Mouse (Mus musculus): Measurements from ENCODE around the gene Gm8879. TPM values are rescaled to one million over a fixed set of nuclear protein-coding genes. Genes with fewer than 3 reads are reported as not detected.
"Not testable (repeated sequence)": the region's sequence is repeated elsewhere in the genome, so short reads cannot be mapped to it uniquely, and the experiment has no call there.

The Gm8879 gene
- polyA plus RNA-seq (2012; ENCODE audit: insufficient read depth, insufficient read length, missing spikeins), result not detected in 2 replicates

DNA sequence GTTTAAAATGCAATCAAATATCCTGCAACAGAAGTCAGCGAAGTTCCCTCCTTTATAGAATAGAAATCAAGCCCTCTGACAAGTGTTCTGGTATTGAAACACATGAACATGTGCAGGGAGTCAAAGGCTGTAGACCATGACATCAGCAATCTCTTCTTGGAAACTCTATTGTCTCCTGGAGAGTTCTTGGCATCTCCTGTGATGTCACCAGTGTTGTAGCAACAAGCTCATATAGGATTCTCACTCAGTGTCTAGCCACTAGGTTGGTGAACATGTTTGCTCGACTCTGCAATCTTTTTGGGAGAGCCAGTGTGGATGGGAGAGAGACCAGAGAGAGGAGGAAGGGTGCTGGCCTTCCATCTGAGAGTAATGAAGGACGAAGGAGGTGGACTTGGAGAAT, at the start of gene Gm8879:
Gene Gm8879 (plus strand): TSS at position 301 of the 400 bp plus-strand sequence.
- H3K4me3 ChIP-seq (ENCODE audit: insufficient read depth, low read depth, low read length); H3K27ac ChIP-seq (replicated peaks; ENCODE audit: low read depth, low read length); H3K4me1 ChIP-seq (ENCODE audit: control insufficient read depth, insufficient read depth, insufficient read length, low read length): not testable (repeated sequence)

DNA sequence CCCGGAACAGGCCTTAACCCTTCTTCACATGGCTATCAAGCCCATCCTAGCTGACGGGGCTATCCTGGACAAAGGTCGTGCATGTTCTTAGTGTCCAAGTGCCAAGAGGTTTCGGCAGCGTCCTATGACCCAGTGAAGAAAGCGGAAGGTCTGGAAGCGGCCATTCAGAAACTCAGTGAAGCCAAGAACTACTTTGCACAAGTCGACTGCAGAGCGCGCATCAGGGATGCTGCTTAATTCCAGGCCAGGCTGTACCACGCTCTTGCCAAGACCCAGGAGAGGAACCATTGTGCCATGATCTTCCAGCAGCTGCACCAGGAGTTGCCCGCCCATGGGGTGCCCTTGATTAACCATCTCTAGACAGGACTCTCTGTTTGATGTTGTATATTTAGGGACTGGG, 10.6 kb downstream of the Gm8879 start:
- H3K27ac ChIP-seq (replicated peaks; ENCODE audit: low read depth, low read length); H3K4me1 ChIP-seq (ENCODE audit: control insufficient read depth, insufficient read depth, insufficient read length, low read length); H3K4me3 ChIP-seq (ENCODE audit: insufficient read depth, low read depth, low read length): not testable (repeated sequence)

Other genes with a start within 250 kb of the Gm8879 start
- gene Gm8871, start 179.8 kb upstream of the Gm8879 start, polyA plus RNA-seq (2012; ENCODE audit: insufficient read depth, insufficient read length, missing spikeins), result not detected in 2 replicates
- not detected in 2 replicates for gene Gm8857, start 179.8 kb upstream of the Gm8879 start, polyA plus RNA-seq (2012; ENCODE audit: insufficient read depth, insufficient read length, missing spikeins)
- gene Gm5861, start 55.4 kb downstream of the Gm8879 start, polyA plus RNA-seq (2012; ENCODE audit: insufficient read depth, insufficient read length, missing spikeins), result not detected in 2 replicates
- not detected in 2 replicates for gene Gm8890, start 128.4 kb downstream of the Gm8879 start, polyA plus RNA-seq (2012; ENCODE audit: insufficient read depth, insufficient read length, missing spikeins)
- gene Speer1, start 213.9 kb downstream of the Gm8879 start, polyA plus RNA-seq (2012; ENCODE audit: insufficient read depth, insufficient read length, missing spikeins), result not detected in 2 replicates

Measured in brown adipose tissue, adult 24 weeks (tissue).